Mouse (Mus musculus) right cerebral cortex, postnatal 10 days (tissue): ENCODE data around the gene Cntn1.

ENCODE experiments used
- DNase-seq, 2 experiments: peaks; one replicate each; pipeline ENCODE4 v3.0.0; 2021; ENCODE audit warnings: low spot score in 2 of 2

Cntn1 gene

GRCm38 (mm10) chr15:92137026-92137425, 86.1 kb downstream of the Cntn1 start:
- no peak for DNase-seq

- DNase-seq = no peak
Measured at GRCm38 (mm10) chr15:92141972-92142371, 91.0 kb downstream of the Cntn1 start.

GRCm38 (mm10) chr15:92154921-92155320, 104.0 kb downstream of the Cntn1 start:
- no peak for DNase-seq

- DNase-seq = peak in 1 of 2 experiments; percentile 40
Measured at GRCm38 (mm10) chr15:92160855-92161162, 109.8 kb downstream of the Cntn1 start.

- peak; percentile 62 to 63 for DNase-seq
Measured at GRCm38 (mm10) chr15:92161163-92162025, 110.4 kb downstream of the Cntn1 start.

- no peak for DNase-seq
Measured at GRCm38 (mm10) chr15:92162835-92163234, 111.9 kb downstream of the Cntn1 start.

GRCm38 (mm10) chr15:92164127-92164526, 113.2 kb downstream of the Cntn1 start:
- peak; percentile 43 to 66 for DNase-seq

- peak in 1 of 2 experiments; percentile 45 for DNase-seq
Measured at GRCm38 (mm10) chr15:92166266-92166665, 115.3 kb downstream of the Cntn1 start.

GRCm38 (mm10) chr15:92175739-92176138, 124.8 kb downstream of the Cntn1 start:
- no peak for DNase-seq

- no peak for DNase-seq
Measured at GRCm38 (mm10) chr15:92177413-92177812, 126.4 kb downstream of the Cntn1 start.

- no peak for DNase-seq
Measured at GRCm38 (mm10) chr15:92185484-92185883, 134.5 kb downstream of the Cntn1 start.

GRCm38 (mm10) chr15:92190000-92190399, 139.0 kb downstream of the Cntn1 start:
- DNase-seq = no peak

GRCm38 (mm10) chr15:92200326-92200985, 149.5 kb downstream of the Cntn1 start:
- DNase-seq = no peak

- no peak for DNase-seq
Measured at GRCm38 (mm10) chr15:92206695-92207094, 155.7 kb downstream of the Cntn1 start.

GRCm38 (mm10) chr15:92209778-92210177, 158.8 kb downstream of the Cntn1 start:
- no peak for DNase-seq

GRCm38 (mm10) chr15:92210486-92211235, 159.7 kb downstream of the Cntn1 start:
- DNase-seq = no peak

GRCm38 (mm10) chr15:92215841-92216240, 164.9 kb downstream of the Cntn1 start:
- DNase-seq = no peak

GRCm38 (mm10) chr15:92221446-92221845, 170.5 kb downstream of the Cntn1 start:
- DNase-seq = no peak

- DNase-seq = peak in 1 of 2 experiments; percentile 39
Measured at GRCm38 (mm10) chr15:92231386-92231785, 180.4 kb downstream of the Cntn1 start.

- no peak for DNase-seq
Measured at GRCm38 (mm10) chr15:92235836-92236235, 184.9 kb downstream of the Cntn1 start.

- DNase-seq = peak; percentile 76 to 80
Measured at GRCm38 (mm10) chr15:92264980-92265707, 214.2 kb downstream of the Cntn1 start.

GRCm38 (mm10) chr15:92268341-92268740, 217.4 kb downstream of the Cntn1 start:
- DNase-seq = no peak
